Mouse (Mus musculus) liver, embryonic 14.5 days (tissue): Measurements from ENCODE around the gene Shisa8.

Source experiments
- CTCF ChIP-seq: IDR thresholded peaks from 2 replicates; pipeline ENCODE4 v1.5.1; 2016; ENCODE audit warnings: antibody characterized with exemption, low read depth, control low read depth
- EP300 ChIP-seq: IDR thresholded peaks from 2 replicates; pipeline ENCODE4 v1.6.1; 2016; ENCODE audit warnings: antibody characterized with exemption, low read depth

DNA sequence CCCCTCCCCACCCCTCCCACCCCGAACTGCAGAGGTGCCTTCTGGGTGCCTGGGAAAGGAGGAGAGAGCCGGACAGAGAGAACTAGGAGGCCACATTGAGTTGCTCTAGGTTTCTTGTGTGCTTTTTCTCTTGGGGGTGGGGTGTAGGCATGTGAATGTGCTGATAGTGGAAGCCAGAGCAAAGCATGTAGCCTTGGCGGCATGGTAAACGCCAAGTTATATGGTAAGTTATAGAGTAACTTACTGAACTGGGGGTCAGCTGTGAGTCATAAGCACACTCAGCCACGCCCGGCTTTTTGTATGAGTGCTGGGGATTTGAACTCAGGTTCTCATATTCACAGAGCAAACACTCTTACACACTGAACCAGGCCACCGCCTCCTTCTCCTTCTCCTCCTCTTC lies 48.1 kb downstream of the Shisa8 start:
- TF ChIP-seq CTCF (no peak), EP300 (no peak)
